ENCODE assay signal across 12 mouse cellular contexts in genomic region chr7:35379492-35380119, GRCm38 (mm10). TPM values are rescaled to one million over a fixed set of nuclear protein-coding genes. Genes with fewer than 3 reads are reported as not detected.
A peak's percentile ranks its signal among the peaks of the same experiment; 100 is the strongest.
DNase-seq lines count a peak whose midpoint lies in the region; ATAC-seq and TF ChIP-seq lines count a peak whose summit lies in the region.
"Had no signal": no experiment of that assay in that cellular context is flagged by ENCODE, and none has a peak within 500 bp of the region (broad histone marks: within the 10 kb centered on the region; RNA-seq: fewer than 3 reads in every experiment).

No protein-coding gene starts in this region.

- no peak overlapping the region for H3K4me3 ChIP-seq in hindbrain, embryonic 12.5 days
- no peak overlapping the region for H3K4me3 ChIP-seq in hindbrain, embryonic 16.5 days (ENCODE audit: low read length)
- no peak overlapping the region for H3K4me3 ChIP-seq in neural tube, embryonic 12.5 days
- H3K4me3 ChIP-seq in left cerebral cortex, adult 2 months, result no peak overlapping the region

- DNase-seq in neural tube, embryonic 10.5 days (ENCODE audit: extremely low spot score, low spot score), result no peak
- peak; percentile 47 for DNase-seq in heart, postnatal 4 days
- DNase-seq in testis, postnatal 10 days (ENCODE audit: low spot score), result peak; percentile 71
- DNase-seq in left cerebral cortex, adult 2 months (ENCODE audit: extremely low spot score in 1 of 2, low spot score in 2 of 2), result no peak
- DNase-seq in cerebellum, adult 9-11 months, result no peak
- DNase-seq: adrenal gland, adult 2 months; cerebellum, adult 9-10 months; right cerebral cortex, adult 18-20 months; thymus, postnatal 4 days had no signal

- H3K27ac ChIP-seq in hindbrain, embryonic 12.5 days, result no peak overlapping the region
- H3K27ac ChIP-seq in hindbrain, embryonic 16.5 days (ENCODE audit: low read depth, low read length), result no peak overlapping the region
- no peak overlapping the region for H3K27ac ChIP-seq in neural tube, embryonic 12.5 days
- H3K27ac ChIP-seq in left cerebral cortex, adult 2 months, result no peak overlapping the region

- peak; percentile 41 for ATAC-seq in hindbrain, embryonic 12.5 days (ENCODE audit: low FRiP score)
- no peak for ATAC-seq in hindbrain, embryonic 16.5 days
- ATAC-seq in neural tube, embryonic 12.5 days (ENCODE audit: low FRiP score, low read depth), result 0 out of 2 replicates have a peak, but pooled peaks have one; percentile 21

- no peaks in the 10 kb centered on the region for H3K27me3 ChIP-seq in hindbrain, embryonic 12.5 days
- no peaks in the 10 kb centered on the region for H3K27me3 ChIP-seq in hindbrain, embryonic 16.5 days (replicated peaks; ENCODE audit: control insufficient read depth, insufficient read depth, low read length)
- H3K27me3 ChIP-seq in neural tube, embryonic 12.5 days (replicated peaks), result no peaks in the 10 kb centered on the region

- H3K9me3 ChIP-seq in hindbrain, embryonic 12.5 days (replicated peaks), result no peaks in the 10 kb centered on the region
- no peaks in the 10 kb centered on the region for H3K9me3 ChIP-seq in hindbrain, embryonic 16.5 days (ENCODE audit: control insufficient read depth, low read length)
- no peaks in the 10 kb centered on the region for H3K9me3 ChIP-seq in neural tube, embryonic 12.5 days

- no peak for TF ChIP-seq CTCF in left cerebral cortex, adult 2 months (IDR thresholded peaks at IDR 0.05)

- no peaks in the 10 kb centered on the region for H3K36me3 ChIP-seq in hindbrain, embryonic 12.5 days
- H3K36me3 ChIP-seq in hindbrain, embryonic 16.5 days (ENCODE audit: control insufficient read depth, insufficient read depth, low read length), result no peaks in the 10 kb centered on the region
- no peaks in the 10 kb centered on the region for H3K36me3 ChIP-seq in neural tube, embryonic 12.5 days

- peak overlapping the region; percentile 22 for H3K4me2 ChIP-seq in hindbrain, embryonic 12.5 days (replicated peaks)
- H3K4me2 ChIP-seq in hindbrain, embryonic 16.5 days (ENCODE audit: low read length), result no peak overlapping the region
- H3K4me2 ChIP-seq in neural tube, embryonic 12.5 days (replicated peaks), result 0 out of 2 replicates have a peak overlapping the region, but pooled peaks have one; percentile 7

- intact Hi-C loops in left cerebral cortex, adult 2 months (cut with DNase I), result no loop called here

- H3K4me1 ChIP-seq in hindbrain, embryonic 12.5 days, result peaks cover 5% of the 10 kb centered on the region; the same call in 1 of the 2 replicates
- no peaks in the 10 kb centered on the region; the same call in 1 of the 2 replicates for H3K4me1 ChIP-seq in hindbrain, embryonic 16.5 days (ENCODE audit: control insufficient read depth, insufficient read depth, low read depth, low read length)
- H3K4me1 ChIP-seq in neural tube, embryonic 12.5 days, result no peaks in the 10 kb centered on the region

- H3K9ac ChIP-seq in hindbrain, embryonic 12.5 days, result no peak overlapping the region
- H3K9ac ChIP-seq in hindbrain, embryonic 16.5 days (ENCODE audit: low read depth, low read length), result no peak overlapping the region
- H3K9ac ChIP-seq in neural tube, embryonic 12.5 days, result no peak overlapping the region

- WGBS in hindbrain, embryonic 12.5 days, result 40% methylated on average over 15 of the region's 16 CpGs
- WGBS in hindbrain, embryonic 16.5 days, result 29% methylated on average over 14 of the region's 16 CpGs
- 52% methylated on average over 16 of the region's 16 CpGs for WGBS in neural tube, embryonic 12.5 days

RNA-seq across cellular contexts. Expression of gene Faap24, which starts 17.0 kb away (rescaled TPM):
- polyA plus RNA-seq in hindbrain, embryonic 12.5 days (2016; fragmentation: Nextera tagmentation; extraction: Ambion mirVana), result 21.1 and 24.4 TPM in 2 replicates
- 14.9 and 15.1 TPM in 2 replicates for polyA plus RNA-seq in hindbrain, embryonic 16.5 days (2015; fragmentation: Nextera tagmentation; extraction: Ambion mirVana)
- 21.0 and 24.2 TPM in 2 replicates for polyA plus RNA-seq in neural tube, embryonic 12.5 days (2016; fragmentation: Nextera tagmentation; extraction: Ambion mirVana)
- 1 to 10 TPM; 4.6 to 4.7 TPM for total RNA-seq in heart, postnatal 4 days (2021)
- total RNA-seq in left cerebral cortex, adult 2 months (2021), result 1 to 10 TPM; 5.4 to 6.8 TPM

RNA-seq across cellular contexts. Expression of gene Cep89, which starts 17.2 kb away (rescaled TPM):
- polyA plus RNA-seq in hindbrain, embryonic 12.5 days (2016; fragmentation: Nextera tagmentation; extraction: Ambion mirVana), result 38.9 and 41.0 TPM in 2 replicates
- polyA plus RNA-seq in hindbrain, embryonic 16.5 days (2015; fragmentation: Nextera tagmentation; extraction: Ambion mirVana), result 30.5 and 32.5 TPM in 2 replicates
- 39.9 and 40.8 TPM in 2 replicates for polyA plus RNA-seq in neural tube, embryonic 12.5 days (2016; fragmentation: Nextera tagmentation; extraction: Ambion mirVana)
- 10 to 100 TPM; 26.4 to 26.6 TPM for total RNA-seq in heart, postnatal 4 days (2021)
- 10 to 100 TPM; 18.3 to 25.1 TPM for total RNA-seq in left cerebral cortex, adult 2 months (2021)

RNA-seq across cellular contexts. Expression of gene Rhpn2, which starts 45.6 kb away (rescaled TPM):
- 3.8 and 4.0 TPM in 2 replicates for polyA plus RNA-seq in hindbrain, embryonic 12.5 days (2016; fragmentation: Nextera tagmentation; extraction: Ambion mirVana)
- 3.3 and 3.9 TPM in 2 replicates for polyA plus RNA-seq in hindbrain, embryonic 16.5 days (2015; fragmentation: Nextera tagmentation; extraction: Ambion mirVana)
- polyA plus RNA-seq in neural tube, embryonic 12.5 days (2016; fragmentation: Nextera tagmentation; extraction: Ambion mirVana), result 3.7 TPM in 2 replicates
- total RNA-seq in heart, postnatal 4 days (2021), result 1 to 10 TPM; 4.1 to 4.4 TPM
- 1 to 10 TPM; 5.8 to 6.2 TPM for total RNA-seq in left cerebral cortex, adult 2 months (2021)

Comparison
In these comparisons a context has a peak if more than half of its experiments do, and no peak if none do; other contexts are left out.
1. DNase-seq: peak in heart, postnatal 4 days (single experiment) and testis, postnatal 10 days (single experiment); none in neural tube, embryonic 10.5 days (single experiment), left cerebral cortex, adult 2 months (0 of 2) and cerebellum, adult 9-11 months (single experiment).